ENCODE assay signal across 9 mouse cellular contexts in the genomic region with DNA sequence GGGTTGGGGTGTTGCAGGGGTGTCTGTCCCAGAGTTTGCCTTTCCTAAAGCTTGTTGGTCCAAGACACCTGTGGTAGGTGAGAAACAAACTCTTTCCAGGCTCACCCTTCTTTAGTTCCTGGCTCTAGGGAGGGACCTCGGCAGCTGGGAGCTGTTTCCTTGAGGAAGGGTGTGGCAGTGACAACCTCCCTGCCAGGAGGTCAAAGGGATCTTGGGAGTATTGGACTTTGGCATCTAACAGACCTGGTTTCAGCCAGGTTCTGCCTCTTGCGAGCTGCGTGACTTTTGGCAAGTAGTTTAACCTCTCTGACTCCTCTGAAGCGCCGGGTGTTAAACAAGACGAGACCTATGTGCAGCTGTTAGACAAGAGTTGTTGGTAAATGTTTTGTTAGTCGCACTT. TPM values are rescaled to one million over a fixed set of nuclear protein-coding genes. Genes with fewer than 3 reads are reported as not detected.
DNase-seq lines count a peak whose midpoint lies in the region; ATAC-seq and TF ChIP-seq lines count a peak whose summit lies in the region.
"Had no signal": no experiment of that assay in that cellular context is flagged by ENCODE, and none has a peak within 500 bp of the region (broad histone marks: within the 10 kb centered on the region; RNA-seq: fewer than 3 reads in every experiment).

No protein-coding gene starts in this region.

- 0 out of 2 replicates have a peak, but pooled peaks cover 6% of the 10 kb centered on the region for H3K36me3 ChIP-seq in kidney, embryonic 16.5 days (ENCODE audit: insufficient read depth, low read length)
- H3K36me3 ChIP-seq in midbrain, embryonic 16.5 days (ENCODE audit: control insufficient read depth, insufficient read depth, low read length) = no peaks in the 10 kb centered on the region

- TF ChIP-seq CTCF in gastrocnemius, adult 2 months (IDR thresholded peaks at IDR 0.05) = no peak

- peak overlapping the region; percentile 78 for H3K27ac ChIP-seq in gastrocnemius, adult 2 months
- H3K27ac ChIP-seq in kidney, embryonic 16.5 days (ENCODE audit: low read length) = peak overlapping the region; percentile 94
- no peak overlapping the region for H3K27ac ChIP-seq in midbrain, embryonic 16.5 days (ENCODE audit: low read length)

- intact Hi-C loops in gastrocnemius, adult 2 months (cut with DNase I) = no loop called here
- intact Hi-C loops in left cerebral cortex, postnatal 4 days (cut with DNase I) = no loop called here

- peak overlapping the region; percentile 59 for H3K9ac ChIP-seq in kidney, embryonic 16.5 days (replicated peaks; ENCODE audit: low read length)
- no peak overlapping the region for H3K9ac ChIP-seq in midbrain, embryonic 16.5 days (ENCODE audit: low read depth, low read length)

- ATAC-seq in kidney, embryonic 16.5 days (ENCODE audit: low FRiP score, low TSS enrichment) = no peak
- no peak for ATAC-seq in midbrain, embryonic 16.5 days

- peak overlapping the region; percentile 53 for H3K4me3 ChIP-seq in gastrocnemius, adult 2 months
- peak overlapping the region; percentile 32 for H3K4me3 ChIP-seq in kidney, embryonic 16.5 days (ENCODE audit: low read length)
- no peak overlapping the region for H3K4me3 ChIP-seq in midbrain, embryonic 16.5 days (ENCODE audit: low read depth, low read length)

- H3K4me1 ChIP-seq in kidney, embryonic 16.5 days (ENCODE audit: insufficient read depth, low read length) = peaks cover 68% of the 10 kb centered on the region
- H3K4me1 ChIP-seq in midbrain, embryonic 16.5 days (ENCODE audit: control insufficient read depth, insufficient read depth, low read length) = peaks cover 14% of the 10 kb centered on the region; the same call in 1 of the 2 replicates

- 0 out of 2 replicates have a peak, but pooled peaks cover 3% of the 10 kb centered on the region for H3K9me3 ChIP-seq in kidney, embryonic 16.5 days (ENCODE audit: low read length)
- no peaks in the 10 kb centered on the region; the same call in 1 of the 2 replicates for H3K9me3 ChIP-seq in midbrain, embryonic 16.5 days (replicated peaks; ENCODE audit: control insufficient read depth, low read length, poor library complexity, severe bottlenecking)

- no peaks in the 10 kb centered on the region for H3K27me3 ChIP-seq in kidney, embryonic 16.5 days (ENCODE audit: insufficient read depth, low read length)
- H3K27me3 ChIP-seq in midbrain, embryonic 16.5 days (ENCODE audit: control insufficient read depth, insufficient read depth, low read depth, low read length) = no peaks in the 10 kb centered on the region

- H3K4me2 ChIP-seq in kidney, embryonic 16.5 days (replicated peaks; ENCODE audit: low read depth, low read length) = peak overlapping the region; percentile 52
- no peak overlapping the region for H3K4me2 ChIP-seq in midbrain, embryonic 16.5 days (ENCODE audit: low read length)

- 32% methylated on average over 7 of the region's 7 CpGs for WGBS in kidney, embryonic 16.5 days
- WGBS in midbrain, embryonic 16.5 days = 83% methylated on average over 7 of the region's 7 CpGs

- peak; percentile 28 for DNase-seq in gastrocnemius, adult 2 months
- DNase-seq in gastrocnemius, postnatal 4 days (ENCODE audit: low spot score in 2 of 2) = no peak
- DNase-seq in heart, adult 8-10 months (ENCODE audit: low spot score) = peak; percentile 36
- DNase-seq in lung, postnatal 14 days = peak; percentile 21
- DNase-seq in left cerebral cortex, postnatal 4 days = no peak
- no peak for DNase-seq in retina, postnatal 1 day

RNA-seq across cellular contexts. Expression of gene Ston1, which starts 29.7 kb away (rescaled TPM):
- total RNA-seq in gastrocnemius, adult 2 months (2021) = 10 to 100 TPM in 1 of 2 experiments, 1 to 10 TPM in 1; 5.4 to 14.2 TPM
- total RNA-seq in gastrocnemius, postnatal 4 days (2021) = 10 to 100 TPM; 20.4 to 25.6 TPM
- total RNA-seq in heart, adult 8-10 months (2022) = 10 to 100 TPM; 15.0 to 20.7 (median 18.0) TPM
- 6.3 and 9.3 TPM in 2 replicates for polyA plus RNA-seq in kidney, embryonic 16.5 days (2015; fragmentation: Nextera tagmentation; extraction: Ambion mirVana)
- total RNA-seq in left cerebral cortex, postnatal 4 days (2021) = 10 to 100 TPM in 1 of 2 experiments, 1 to 10 TPM in 1; 9.1 to 11.1 TPM
- polyA plus RNA-seq in midbrain, embryonic 16.5 days (2015; fragmentation: Nextera tagmentation; extraction: Ambion mirVana) = 1.0 and 1.7 TPM in 2 replicates

RNA-seq across cellular contexts. Expression of gene Gtf2a1l, which starts 41.3 kb away (rescaled TPM):
- not detected for total RNA-seq in gastrocnemius, adult 2 months (2021)
- not detected for total RNA-seq in gastrocnemius, postnatal 4 days (2021)
- not detected for total RNA-seq in heart, adult 8-10 months (2022)
- 0.10 TPM in 1 of 2 replicates, not detected in the other for polyA plus RNA-seq in kidney, embryonic 16.5 days (2015; fragmentation: Nextera tagmentation; extraction: Ambion mirVana)
- under 1 TPM in 1 of 2 experiments, not detected in 1; 0.38 TPM for total RNA-seq in left cerebral cortex, postnatal 4 days (2021)
- polyA plus RNA-seq in midbrain, embryonic 16.5 days (2015; fragmentation: Nextera tagmentation; extraction: Ambion mirVana) = 0.39 and 0.49 TPM in 2 replicates
- total RNA-seq: heart, postnatal 36 days had no signal

Comparison
In these comparisons a context has a peak if more than half of its experiments do, and no peak if none do; other contexts are left out.
1. DNase-seq: peak in gastrocnemius, adult 2 months (single experiment), heart, adult 8-10 months (single experiment) and lung, postnatal 14 days (single experiment); none in gastrocnemius, postnatal 4 days (0 of 2), left cerebral cortex, postnatal 4 days (single experiment) and retina, postnatal 1 day (single experiment).